Mouse (Mus musculus) CH12.LX (cell line): ENCODE data around the gene Mybpc1. TPM values are rescaled to one million over a fixed set of nuclear protein-coding genes. Genes with fewer than 3 reads are reported as not detected.

Experiments used
- DNase-seq: peaks from one replicate; pipeline ENCODE4 v3.0.0-alpha.2; 2013; ENCODE audit errors: extremely low read depth
- H3K27ac ChIP-seq: 2 replicates; pipeline ENCODE4 v1.5.1; 2012; ENCODE audit warnings: low read depth, mild to moderate bottlenecking, control low read depth, moderate library complexity; ENCODE audit not compliant: insufficient read depth
- H3K27me3 ChIP-seq: replicated peaks from 2 replicates; pipeline ENCODE3; 2012; ENCODE audit warnings: inconsistent platforms
- H3K36me3 ChIP-seq, 2 experiments: replicated peaks in 1 of 2; 2 replicates each; pipeline versions ENCODE3 to v1.6.1; 2012; ENCODE audit warnings: inconsistent platforms in 1 of 2, low read length in 1 of 2, mild to moderate bottlenecking in 1 of 2, mixed read lengths in 1 of 2, moderate library complexity in 1 of 2; ENCODE audit not compliant: control insufficient read depth in 1 of 2, insufficient read depth in 1 of 2
- H3K4me1 ChIP-seq, 2 experiments: 2 replicates each; pipeline ENCODE4 v1.6.1; 2012; ENCODE audit warnings: inconsistent platforms in 1 of 2, moderate library complexity in 1 of 2; ENCODE audit not compliant: insufficient read depth in 2 of 2, control insufficient read depth in 1 of 2
- H3K4me2 ChIP-seq: 2 replicates; pipeline ENCODE4 v1.6.1; 2012; ENCODE audit warnings: low read depth, mild to moderate bottlenecking, control low read depth; ENCODE audit not compliant: poor library complexity, insufficient read depth, severe bottlenecking
- H3K4me3 ChIP-seq, 3 experiments: fragments of 150-350 bp in 1 of 3; sonication (generic) in 1 of 3; replicated peaks in 1 of 3; 2 replicates each; pipeline versions ENCODE3 to v1.5.1; 2011 to 2012; ENCODE audit warnings: low read depth in 2 of 3, low read length in 2 of 3, mild to moderate bottlenecking in 2 of 3, moderate library complexity in 2 of 3, control low read depth in 1 of 3, improper control_type of control experiment in 1 of 3, inconsistent platforms in 1 of 3, mixed read lengths in 1 of 3; ENCODE audit not compliant: poor library complexity in 1 of 3
- H3K79me2 ChIP-seq: replicated peaks from 2 replicates; pipeline ENCODE4 v1.6.1; 2012; ENCODE audit warnings: mild to moderate bottlenecking, moderate library complexity; ENCODE audit not compliant: control insufficient read depth, poor library complexity, insufficient read depth, severe bottlenecking; ENCODE audit errors: extremely low read depth
- H3K9ac ChIP-seq: 2 replicates; pipeline ENCODE4 v1.6.1; 2012; ENCODE audit warnings: low read depth, mild to moderate bottlenecking, control low read depth, moderate library complexity; ENCODE audit not compliant: insufficient read depth
- H3K9me3 ChIP-seq: replicated peaks from 2 replicates; pipeline ENCODE3; 2012; ENCODE audit warnings: low read length, inconsistent platforms, mixed read lengths
- CHD2 ChIP-seq: IDR thresholded peaks from 2 replicates; pipeline ENCODE4 v1.6.1; 2011; ENCODE audit warnings: low read length, improper control_type of control experiment
- ETS1 ChIP-seq: conservative IDR thresholded peaks from 2 replicates; pipeline ENCODE4 v1.6.1; 2012; ENCODE audit warnings: low read depth, mild to moderate bottlenecking, inconsistent platforms, low read length, improper control_type of control experiment, moderate library complexity
- GABPA ChIP-seq: IDR thresholded peaks from 2 replicates; pipeline ENCODE4 v1.6.1; 2012; ENCODE audit warnings: low read depth, low read length, improper control_type of control experiment, inconsistent platforms; ENCODE audit not compliant: insufficient replicate concordance
- HCFC1 ChIP-seq: IDR thresholded peaks from 2 replicates; pipeline ENCODE4 v1.6.1; 2012; ENCODE audit warnings: low read depth, mild to moderate bottlenecking, inconsistent platforms, low read length, improper control_type of control experiment
- IRF4 ChIP-seq: IDR thresholded peaks from 2 replicates; pipeline ENCODE4 v1.6.1; 2014; ENCODE audit warnings: low read depth, mild to moderate bottlenecking, inconsistent platforms, low read length, improper control_type of control experiment
- JUND ChIP-seq: conservative IDR thresholded peaks from 2 replicates; pipeline ENCODE4 v1.6.1; 2011; ENCODE audit warnings: low read depth, low read length, improper control_type of control experiment
- KAT2A ChIP-seq: IDR thresholded peaks from 2 replicates; pipeline ENCODE4 v1.6.1; 2012; ENCODE audit warnings: low read length, improper control_type of control experiment, inconsistent platforms; ENCODE audit not compliant: insufficient replicate concordance
- MAZ ChIP-seq: IDR thresholded peaks from 2 replicates; pipeline ENCODE4 v1.6.1; 2012; ENCODE audit warnings: low read depth, mild to moderate bottlenecking, inconsistent platforms, low read length, improper control_type of control experiment, moderate library complexity
- MEF2A ChIP-seq: IDR thresholded peaks from 2 replicates; pipeline ENCODE4 v1.6.1; 2014; ENCODE audit warnings: low read depth, mild to moderate bottlenecking, inconsistent platforms, low read length, improper control_type of control experiment, borderline replicate concordance
- POLR2A ChIP-seq: IDR thresholded peaks from 2 replicates; pipeline ENCODE4 v1.6.1; 2011; ENCODE audit warnings: low read depth, mild to moderate bottlenecking, improper control_type of control experiment, low read length
- RAD21 ChIP-seq: IDR thresholded peaks from 2 replicates; pipeline ENCODE4 v1.6.1; 2011; ENCODE audit warnings: low read depth, mild to moderate bottlenecking, low read length, improper control_type of control experiment, moderate library complexity
- RCOR1 ChIP-seq: conservative IDR thresholded peaks from 2 replicates; pipeline ENCODE4 v1.6.1; 2012; ENCODE audit warnings: low read depth, mild to moderate bottlenecking, inconsistent platforms, low read length, improper control_type of control experiment
- SIN3A ChIP-seq: IDR thresholded peaks from 2 replicates; pipeline ENCODE4 v1.6.1; 2012; ENCODE audit warnings: low read length, improper control_type of control experiment, inconsistent platforms
- SMC3 ChIP-seq: IDR thresholded peaks from 2 replicates; pipeline ENCODE4 v1.6.1; 2011; ENCODE audit warnings: low read depth, low read length, improper control_type of control experiment
- TCF12 ChIP-seq: IDR thresholded peaks from 2 replicates; pipeline ENCODE4 v1.6.1; 2014; ENCODE audit warnings: low read depth, mild to moderate bottlenecking, inconsistent platforms, low read length, improper control_type of control experiment
- UBTF ChIP-seq: IDR thresholded peaks from 2 replicates; pipeline ENCODE4 v1.6.1; 2012; ENCODE audit warnings: low read depth, mild to moderate bottlenecking, inconsistent platforms, low read length, improper control_type of control experiment, moderate library complexity
- USF1 ChIP-seq: IDR thresholded peaks from 2 replicates; pipeline ENCODE4 v1.6.1; 2014; ENCODE audit warnings: low read depth, mild to moderate bottlenecking, inconsistent platforms, low read length, improper control_type of control experiment
- USF2 ChIP-seq: conservative IDR thresholded peaks from 2 replicates; pipeline ENCODE4 v1.6.1; 2011; ENCODE audit warnings: low read depth, low read length, improper control_type of control experiment
- ZC3H11A ChIP-seq: IDR thresholded peaks from 2 replicates; pipeline ENCODE4 v1.6.1; 2012; ENCODE audit warnings: low read depth, mild to moderate bottlenecking, inconsistent platforms, low read length, improper control_type of control experiment
- ZKSCAN1 ChIP-seq: IDR thresholded peaks from 2 replicates; pipeline ENCODE4 v1.6.1; 2012; ENCODE audit warnings: low read depth, inconsistent platforms, low read length, improper control_type of control experiment, borderline replicate concordance
- dilution Hi-C: fragments of 300-500 bp; cut with MboI; formaldehyde crosslinking; loops from 2 replicates; pipeline ENCODE4 v1.14.3; 2020; ENCODE audit warnings: low sequenced_read_pairs; ENCODE audit not compliant: extremely low pct_unique_long_range_greater_than_20kb, extremely low pct_ligation_motif_present
- in situ Hi-C: fragments of 300-500 bp; cut with MboI; formaldehyde crosslinking; loops from 3 replicates; pipeline ENCODE4 v1.14.3; 2019; ENCODE audit warnings: low sequenced_read_pairs, low pct_ligation_motif_present, low pct_unique_long_range_greater_than_20kb, mixed read lengths
- polyA plus RNA-seq: library from polyadenylated mRNA; unstranded; fragments of >175 nt; gene quantifications from 2 replicates; pipeline ENCODE4 v1.2.1, GENCODE M21; 2012; ENCODE audit warnings: low read depth; ENCODE audit not compliant: insufficient read length
- total RNA-seq, 2 experiments: library from RNA; depleted of rRNA; stranded (reverse); fragments of 300-350 nt in 1 of 2; fragments of >200 nt in 1 of 2; gene quantifications; 2 replicates each; pipeline ENCODE4 v1.2.3; 2012 to 2014

Mybpc1 gene
- total and polyA plus RNA-seq, 3 experiments, result not detected

- H3K27me3 ChIP-seq, result no peaks in the 10 kb centered on the region
- in situ Hi-C loops (no loop called here), dilution Hi-C loops (no loop called here)
- no peaks in the 10 kb centered on the region for H3K4me1 ChIP-seq
- no peaks in the 10 kb centered on the region for H3K36me3 ChIP-seq
- H3K4me3 ChIP-seq, result no peak overlapping the region
- TF ChIP-seq KAT2A (no peak), CHD2 (no peak), POLR2A (no peak), RAD21 (no peak), SMC3 (no peak), HCFC1 (no peak), GABPA (no peak), SIN3A (no peak), IRF4 (no peak), UBTF (no peak), ZC3H11A (no peak)
- peak; percentile 2 for DNase-seq
- H3K79me2 ChIP-seq, result no peaks in the 10 kb centered on the region
- no peak overlapping the region for H3K4me2 ChIP-seq
- no peak overlapping the region for H3K27ac ChIP-seq
- no peak overlapping the region for H3K9ac ChIP-seq
- H3K9me3 ChIP-seq, result no peaks in the 10 kb centered on the region
These were observed 22.1 kb upstream of the Mybpc1 start for GRCm38 (mm10) chr10:88627052-88627451.

GRCm38 (mm10) chr10:88626176-88626575 lies 21.2 kb upstream of the Mybpc1 start:
- Histone ChIP-seq H3K27me3 (no peaks in the 10 kb centered on the region), H3K36me3 (no peaks in the 10 kb centered on the region), H3K4me3 (no peak overlapping the region), H3K9ac (no peak overlapping the region), H3K4me2 (no peak overlapping the region), H3K4me1 (no peaks in the 10 kb centered on the region), H3K9me3 (no peaks in the 10 kb centered on the region), H3K27ac (no peak overlapping the region), H3K79me2 (no peaks in the 10 kb centered on the region)
- TF ChIP-seq MAZ, result no peak
- no peak for TF ChIP-seq CHD2
- no peak for TF ChIP-seq ZC3H11A
- TF ChIP-seq ZKSCAN1, result no peak
- TF ChIP-seq MEF2A, result no peak
- no peak for TF ChIP-seq JUND
- TF ChIP-seq SIN3A, result no peak
- no peak for TF ChIP-seq RCOR1
- no peak for TF ChIP-seq ETS1
- no peak for TF ChIP-seq KAT2A
- no peak for TF ChIP-seq TCF12
- no peak for TF ChIP-seq HCFC1
- no peak for TF ChIP-seq USF2
- no peak for TF ChIP-seq USF1
- DNase-seq, result no peak
- in situ Hi-C loops, result no loop called here
- dilution Hi-C loops, result no loop called here
